In genomic region chr17:15577291-15577694, GRCm38 (mm10) we compare ENCODE assay signal across 8 mouse cellular contexts. TPM values are rescaled to one million over a fixed set of nuclear protein-coding genes. Genes with fewer than 3 reads are reported as not detected.
A peak's percentile ranks its signal among the peaks of the same experiment; 100 is the strongest.
DNase-seq lines count a peak whose midpoint lies in the region; ATAC-seq and TF ChIP-seq lines count a peak whose summit lies in the region.

No protein-coding gene starts in this region.

- no peak overlapping the region for H3K9ac ChIP-seq in heart, adult 2 months (ENCODE audit: low read depth, low read length)
- no peak overlapping the region for H3K9ac ChIP-seq in embryonic facial prominence, embryonic 13.5 days
- peak overlapping the region; percentile 43; the same call in 1 of the 2 replicates for H3K9ac ChIP-seq in heart, embryonic 16.5 days (ENCODE audit: low read length)
- no peak overlapping the region for H3K9ac ChIP-seq in kidney, postnatal 0 days (ENCODE audit: low read depth, low read length)
- H3K9ac ChIP-seq in lung, embryonic 16.5 days (ENCODE audit: low read length): peak overlapping the region; percentile 11; the same call in 1 of the 2 replicates

- no peak for ATAC-seq in embryonic facial prominence, embryonic 13.5 days (ENCODE audit: insufficient number of reproducible peaks, insufficient read depth, low FRiP score, low TSS enrichment, low read depth)
- no peak for ATAC-seq in heart, embryonic 16.5 days (replicated peaks; ENCODE audit: extremely low read depth, insufficient read depth, low FRiP score)
- 0 out of 2 replicates have a peak, but pooled peaks have one; percentile 63 for ATAC-seq in kidney, postnatal 0 days (replicated peaks; ENCODE audit: low FRiP score, low read depth)
- ATAC-seq in lung, embryonic 16.5 days (ENCODE audit: low read depth): peak; percentile 81
- ATAC-seq in inflammation-experienced regulatory T-cells, adult 6 months: no peak

- H3K4me3 ChIP-seq in heart, adult 2 months: no peak overlapping the region
- peak overlapping the region; percentile 34 for H3K4me3 ChIP-seq in embryonic facial prominence, embryonic 13.5 days
- H3K4me3 ChIP-seq in heart, embryonic 16.5 days (ENCODE audit: low read length): peak overlapping the region; percentile 28
- peak overlapping the region; percentile 24 for H3K4me3 ChIP-seq in kidney, postnatal 0 days (replicated peaks; ENCODE audit: low read depth, low read length)
- H3K4me3 ChIP-seq in lung, embryonic 16.5 days (ENCODE audit: low read length): peak overlapping the region; percentile 31

- no peaks in the 10 kb centered on the region for H3K27me3 ChIP-seq in heart, adult 2 months (ENCODE audit: control insufficient read depth, insufficient read depth, low read length)
- H3K27me3 ChIP-seq in embryonic facial prominence, embryonic 13.5 days: peaks cover 31% of the 10 kb centered on the region
- H3K27me3 ChIP-seq in heart, embryonic 16.5 days (ENCODE audit: control insufficient read depth, insufficient read depth, low read length): no peaks in the 10 kb centered on the region; the same call in 1 of the 2 replicates
- H3K27me3 ChIP-seq in kidney, postnatal 0 days (ENCODE audit: insufficient read depth, low read length): no peaks in the 10 kb centered on the region
- H3K27me3 ChIP-seq in lung, embryonic 16.5 days (ENCODE audit: control insufficient read depth, insufficient read depth, low read depth, low read length): peaks cover 2% of the 10 kb centered on the region; the same call in 1 of the 2 replicates

- TF ChIP-seq CTCF in heart, adult 2 months (IDR thresholded peaks at IDR 0.05): peak; percentile 59
- peak; percentile 25; the same call in 1 of the 2 replicates for TF ChIP-seq CTCF in kidney, postnatal 0 days (IDR thresholded peaks at IDR 0.05; ENCODE audit: low read depth)

- no peak for TF ChIP-seq EP300 in heart, adult 2 months (IDR thresholded peaks at IDR 0.05; ENCODE audit: insufficient read depth, low read depth, low read length)

- no peaks in the 10 kb centered on the region for H3K36me3 ChIP-seq in heart, adult 2 months (ENCODE audit: control insufficient read depth, insufficient read depth, low read length)
- H3K36me3 ChIP-seq in embryonic facial prominence, embryonic 13.5 days: no peaks in the 10 kb centered on the region
- no peaks in the 10 kb centered on the region for H3K36me3 ChIP-seq in heart, embryonic 16.5 days (ENCODE audit: control insufficient read depth, insufficient read depth)
- H3K36me3 ChIP-seq in kidney, postnatal 0 days (ENCODE audit: insufficient read depth, low read length): no peaks in the 10 kb centered on the region
- H3K36me3 ChIP-seq in lung, embryonic 16.5 days (ENCODE audit: control insufficient read depth, insufficient read depth, low read length): no peaks in the 10 kb centered on the region

- H3K4me2 ChIP-seq in embryonic facial prominence, embryonic 13.5 days: peak overlapping the region; percentile 56
- H3K4me2 ChIP-seq in heart, embryonic 16.5 days (ENCODE audit: low read depth, low read length): peak overlapping the region; percentile 62
- H3K4me2 ChIP-seq in kidney, postnatal 0 days (ENCODE audit: low read length): peak overlapping the region; percentile 54
- peak overlapping the region; percentile 55 for H3K4me2 ChIP-seq in lung, embryonic 16.5 days (ENCODE audit: low read depth, low read length)

- no peaks in the 10 kb centered on the region for H3K79me2 ChIP-seq in heart, adult 2 months (replicated peaks; ENCODE audit: control insufficient read depth, insufficient read depth, low read length)

- TF ChIP-seq POLR2A in heart, adult 2 months (IDR thresholded peaks at IDR 0.05; ENCODE audit: insufficient read depth, low read depth, low read length): no peak

- H3K4me1 ChIP-seq in heart, adult 2 months (ENCODE audit: control insufficient read depth, insufficient read depth, low read length): no peaks in the 10 kb centered on the region
- H3K4me1 ChIP-seq in embryonic facial prominence, embryonic 13.5 days: no peaks in the 10 kb centered on the region
- peaks cover 2% of the 10 kb centered on the region; the same call in 1 of the 2 replicates for H3K4me1 ChIP-seq in heart, embryonic 16.5 days (ENCODE audit: control insufficient read depth, insufficient read depth, low read length)
- no peaks in the 10 kb centered on the region for H3K4me1 ChIP-seq in kidney, postnatal 0 days (replicated peaks; ENCODE audit: insufficient read depth, low read length)
- H3K4me1 ChIP-seq in lung, embryonic 16.5 days (replicated peaks; ENCODE audit: control insufficient read depth, insufficient read depth, low read length): no peaks in the 10 kb centered on the region

- no peaks in the 10 kb centered on the region for H3K9me3 ChIP-seq in embryonic facial prominence, embryonic 13.5 days
- H3K9me3 ChIP-seq in heart, embryonic 16.5 days (replicated peaks; ENCODE audit: control insufficient read depth, low read length): no peaks in the 10 kb centered on the region
- no peaks in the 10 kb centered on the region for H3K9me3 ChIP-seq in kidney, postnatal 0 days (replicated peaks; ENCODE audit: low read length)
- H3K9me3 ChIP-seq in lung, embryonic 16.5 days (ENCODE audit: control insufficient read depth, low read length): no peaks in the 10 kb centered on the region

- no peak overlapping the region for H3K27ac ChIP-seq in heart, adult 2 months
- H3K27ac ChIP-seq in embryonic facial prominence, embryonic 13.5 days: no peak overlapping the region
- H3K27ac ChIP-seq in heart, embryonic 16.5 days (ENCODE audit: low read length): no peak overlapping the region
- no peak overlapping the region for H3K27ac ChIP-seq in kidney, postnatal 0 days
- H3K27ac ChIP-seq in lung, embryonic 16.5 days (ENCODE audit: low read length): no peak overlapping the region

- DNase-seq in heart, adult 2 months: peak; percentile 56 to 65
- no peak for DNase-seq in heart, adult 11 months
- DNase-seq in kidney, postnatal 0 days (ENCODE audit: low spot score): peak; percentile 56
- DNase-seq in retina, postnatal 1 day: peak; percentile 55

- intact Hi-C loops in heart, adult 2 months (cut with DNase I): no loop called here

- WGBS in heart, adult 2 months: under 1% methylated on average over 26 of the region's 32 CpGs
- WGBS in embryonic facial prominence, embryonic 13.5 days: 1% methylated on average over 32 of the region's 32 CpGs
- WGBS in heart, embryonic 16.5 days: 1% methylated on average over 29 of the region's 32 CpGs
- under 1% methylated on average over 32 of the region's 32 CpGs for whole genome bisulfite sequencing in kidney, postnatal 0 days
- WGBS in lung, embryonic 16.5 days: under 1% methylated on average over 32 of the region's 32 CpGs

RNA-seq across cellular contexts. Expression of gene Prdm9, which starts 13.1 kb away (rescaled TPM):
- total RNA-seq in heart, adult 2 months (2021): 1 to 10 TPM; 1.3 to 1.7 TPM
- polyA plus RNA-seq in heart, adult 2 months (2012; rRNA removed): 1.4 and 1.8 TPM in 2 replicates
- 1.7 TPM in 2 replicates for polyA plus RNA-seq in embryonic facial prominence, embryonic 13.5 days (2015; fragmentation: Nextera tagmentation; extraction: Ambion mirVana)
- polyA plus RNA-seq in heart, embryonic 16.5 days (2015; fragmentation: Nextera tagmentation; extraction: Ambion mirVana): 1.7 and 2.0 TPM in 2 replicates
- 1.8 and 1.9 TPM in 2 replicates for polyA plus RNA-seq in kidney, postnatal 0 days (2015; fragmentation: Nextera tagmentation; extraction: Ambion mirVana)
- 1.9 and 2.6 TPM in 2 replicates for polyA plus RNA-seq in lung, embryonic 16.5 days (2015; fragmentation: Nextera tagmentation; extraction: Ambion mirVana)
- 1 to 10 TPM; 4.5 to 9.0 (median 7.0) TPM for polyA plus RNA-seq in inflammation-experienced regulatory T-cells, adult 6 months (2017; shearing (Covaris generic))

RNA-seq across cellular contexts. Expression of gene Pdcd2, which starts 50.2 kb away (rescaled TPM):
- 10 to 100 TPM; 13.9 to 16.4 TPM for total RNA-seq in heart, adult 2 months (2021)
- 9.2 and 13.1 TPM in 2 replicates for polyA plus RNA-seq in heart, adult 2 months (2012; rRNA removed)
- polyA plus RNA-seq in embryonic facial prominence, embryonic 13.5 days (2015; fragmentation: Nextera tagmentation; extraction: Ambion mirVana): 46.2 and 46.3 TPM in 2 replicates
- 23.8 and 35.1 TPM in 2 replicates for polyA plus RNA-seq in heart, embryonic 16.5 days (2015; fragmentation: Nextera tagmentation; extraction: Ambion mirVana)
- polyA plus RNA-seq in kidney, postnatal 0 days (2015; fragmentation: Nextera tagmentation; extraction: Ambion mirVana): 49.5 and 57.5 TPM in 2 replicates
- polyA plus RNA-seq in lung, embryonic 16.5 days (2015; fragmentation: Nextera tagmentation; extraction: Ambion mirVana): 29.6 and 33.6 TPM in 2 replicates
- polyA plus RNA-seq in inflammation-experienced regulatory T-cells, adult 6 months (2017; shearing (Covaris generic)): 10 to 100 TPM; 18.0 to 29.1 (median 21.3) TPM

Comparison
In these comparisons a context has a peak if more than half of its experiments do, and no peak if none do; other contexts are left out.
1. H3K9ac ChIP-seq: peak in heart, embryonic 16.5 days (single experiment) and lung, embryonic 16.5 days (single experiment); none in heart, adult 2 months (single experiment), embryonic facial prominence, embryonic 13.5 days (single experiment) and kidney, postnatal 0 days (single experiment).
2. ATAC-seq: peak in kidney, postnatal 0 days (single experiment) and lung, embryonic 16.5 days (single experiment); none in embryonic facial prominence, embryonic 13.5 days (single experiment), heart, embryonic 16.5 days (single experiment) and inflammation-experienced regulatory T-cells, adult 6 months (single experiment).
3. Peak in every context shown above with its lines, with median percentiles within 50 percentile points of each other: H3K4me2 ChIP-seq.